Mouse (Mus musculus) liver, embryonic 15.5 days (tissue): Measurements from ENCODE around the gene Phlpp1. TPM values are rescaled to one million over a fixed set of nuclear protein-coding genes. Genes with fewer than 3 reads are reported as not detected.

Source experiments
- ATAC-seq: fragments of 200-750 bp; cut with Nextera tagmentation; 2 replicates; pipeline ENCODE4 v1.8.0; 2017; ENCODE audit warnings: moderate number of reproducible peaks, mild to moderate bottlenecking, moderate library complexity; ENCODE audit not compliant: insufficient read depth
- H3K27ac ChIP-seq: fragments of 300-500 bp; sonication (generic); replicated peaks from 2 replicates; pipeline ENCODE4 v1.5.1; 2015; ENCODE audit warnings: mild to moderate bottlenecking, inconsistent platforms
- H3K27me3 ChIP-seq: fragments of 300-500 bp; sonication (generic); 2 replicates; pipeline ENCODE4 v1.6.1; 2015; ENCODE audit warnings: mild to moderate bottlenecking, inconsistent platforms
- H3K36me3 ChIP-seq: fragments of 300-500 bp; sonication (generic); replicated peaks from 2 replicates; pipeline ENCODE4 v1.6.1; 2015; ENCODE audit warnings: moderate library complexity, mild to moderate bottlenecking, inconsistent platforms
- H3K4me1 ChIP-seq: fragments of 300-500 bp; sonication (generic); replicated peaks from 2 replicates; pipeline ENCODE4 v1.6.1; 2015; ENCODE audit warnings: inconsistent platforms
- H3K4me2 ChIP-seq: fragments of 300-500 bp; sonication (generic); 2 replicates; pipeline ENCODE4 v1.6.1; 2015; ENCODE audit warnings: moderate library complexity, mild to moderate bottlenecking, inconsistent platforms
- H3K4me3 ChIP-seq: fragments of 300-500 bp; sonication (generic); replicated peaks from 2 replicates; pipeline ENCODE4 v1.5.1; 2015; ENCODE audit warnings: mild to moderate bottlenecking, inconsistent platforms
- H3K9ac ChIP-seq: fragments of 300-500 bp; sonication (generic); 2 replicates; pipeline ENCODE4 v1.6.1; 2015; ENCODE audit warnings: moderate library complexity, mild to moderate bottlenecking, inconsistent platforms
- H3K9me3 ChIP-seq: fragments of 300-500 bp; sonication (generic); replicated peaks from 2 replicates; pipeline ENCODE4 v1.6.1; 2016; ENCODE audit warnings: inconsistent platforms
- WGBS: fragments of 180-500 bp; shearing (Covaris S2); methylation state at CpG from one replicate; pipeline ENCODE4 v1.1.7; 2015; ENCODE audit warnings: mixed read lengths; ENCODE audit not compliant: insufficient replicate concordance; 5-methylcytosine and 5-hydroxymethylcytosine counted together
- polyA plus RNA-seq: library from polyadenylated mRNA; unstranded; fragments of >200 nt; fragmentation: Nextera tagmentation; extraction: Ambion mirVana; gene quantifications from 2 replicates; pipeline ENCODE4 v1.2.1, GENCODE M21; 2015

Gene Phlpp1
- polyA plus RNA-seq, 1 experiment from 2014 or later, result 0.94 TPM

DNA sequence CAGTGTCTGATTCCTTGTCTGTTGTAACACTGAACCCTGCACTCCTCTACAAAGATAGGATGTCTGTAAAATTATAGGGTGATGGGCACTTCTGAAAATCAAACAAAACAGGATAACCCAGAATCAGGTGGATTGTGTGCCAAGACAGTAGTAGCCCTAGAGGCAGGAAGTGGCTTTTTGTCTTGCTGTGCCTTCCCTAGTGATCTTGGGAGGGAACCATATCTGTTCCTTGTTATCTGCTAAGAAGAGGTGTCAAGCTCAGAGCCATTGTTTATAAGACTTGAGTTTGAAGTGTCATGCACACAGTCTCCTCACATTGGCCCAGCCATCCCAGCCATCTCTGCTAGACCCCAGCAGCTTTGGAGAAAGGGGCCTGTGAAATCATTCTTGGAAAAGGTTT, 187.9 kb downstream of the Phlpp1 start:
- no peak for ATAC-seq

DNA sequence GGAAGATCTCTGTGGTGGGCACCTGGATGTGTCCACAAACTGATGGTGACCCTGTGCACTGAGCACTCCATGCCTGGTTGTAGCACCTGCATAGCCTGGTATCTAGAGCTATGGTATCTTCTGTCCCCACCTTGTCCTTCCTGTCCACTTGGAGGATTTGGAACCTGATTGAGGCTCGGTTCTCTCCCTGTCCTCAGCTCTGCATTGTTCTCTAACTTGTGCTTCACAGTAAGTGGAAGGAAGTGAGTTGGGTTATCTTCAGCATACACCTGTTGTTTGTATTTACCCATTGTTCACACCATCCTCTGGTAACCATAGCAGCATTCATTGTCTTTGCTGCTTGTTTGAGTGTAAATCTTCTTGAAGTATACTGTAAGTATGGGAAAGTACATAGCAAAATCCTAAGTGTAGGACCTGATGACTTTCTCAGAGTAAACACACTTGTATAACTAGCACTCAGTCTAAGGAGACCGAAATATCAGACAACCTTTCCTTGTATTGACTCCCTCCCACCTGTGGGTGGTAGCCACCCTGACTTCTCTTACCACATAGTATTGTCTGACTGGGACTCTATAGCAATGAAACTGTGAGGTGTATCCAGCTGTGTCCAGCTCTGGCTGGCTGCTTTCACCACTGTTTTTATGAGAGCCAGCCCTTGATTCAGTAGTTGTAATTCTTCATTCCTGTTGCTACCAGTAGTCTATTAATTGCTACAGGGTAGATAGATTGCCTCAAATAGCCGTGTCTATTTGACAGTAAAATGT, 191.5 kb downstream of the Phlpp1 start:
- Histone ChIP-seq H3K27me3 (no peaks in the 10 kb centered on the region), H3K4me1 (no peaks in the 10 kb centered on the region), H3K4me3 (no peak overlapping the region), H3K9ac (no peak overlapping the region), H3K36me3 (no peaks in the 10 kb centered on the region), H3K9me3 (no peaks in the 10 kb centered on the region), H3K4me2 (no peak overlapping the region), H3K27ac (no peak overlapping the region)
- no peak for ATAC-seq
- WGBS, result 48% methylated on average over 3 of the region's 3 CpGs

More for the DNA sequence above, 187.9 kb downstream of the Phlpp1 start:
- H3K4me2 ChIP-seq, result no peak overlapping the region
- no peaks in the 10 kb centered on the region for H3K9me3 ChIP-seq
- H3K36me3 ChIP-seq, result no peaks in the 10 kb centered on the region
- H3K4me1 ChIP-seq, result no peaks in the 10 kb centered on the region
- no peak overlapping the region for H3K9ac ChIP-seq
- H3K27ac ChIP-seq, result no peak overlapping the region
- H3K4me3 ChIP-seq, result no peak overlapping the region
- no peaks in the 10 kb centered on the region for H3K27me3 ChIP-seq

DNA sequence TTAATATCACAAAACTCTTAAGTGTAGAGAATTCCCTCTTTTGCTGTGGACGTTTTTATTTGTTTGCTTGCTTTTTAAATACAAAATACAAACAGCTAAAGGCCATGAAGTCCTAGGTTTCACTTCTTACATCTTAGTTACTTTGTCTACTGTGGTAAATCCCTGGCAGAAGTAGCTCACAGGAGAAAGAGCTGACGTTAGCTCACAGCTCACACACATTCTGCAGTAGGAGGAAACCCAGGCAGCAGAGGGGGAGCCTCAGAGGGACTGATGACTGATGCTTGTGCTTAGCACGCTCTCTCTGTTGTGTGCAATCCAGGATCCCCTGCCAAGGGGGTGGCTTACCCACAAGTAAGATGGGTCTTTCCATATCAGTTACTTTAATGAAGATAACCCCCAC, 197.8 kb downstream of the Phlpp1 start:
- ATAC-seq, result no peak
- Histone ChIP-seq H3K27ac (no peak overlapping the region), H3K9ac (no peak overlapping the region), H3K4me2 (no peak overlapping the region), H3K4me3 (no peak overlapping the region), H3K27me3 (no peaks in the 10 kb centered on the region), H3K4me1 (no peaks in the 10 kb centered on the region), H3K9me3 (no peaks in the 10 kb centered on the region), H3K36me3 (no peaks in the 10 kb centered on the region)
- WGBS, result 60% methylated on average over 3 of the region's 3 CpGs

DNA sequence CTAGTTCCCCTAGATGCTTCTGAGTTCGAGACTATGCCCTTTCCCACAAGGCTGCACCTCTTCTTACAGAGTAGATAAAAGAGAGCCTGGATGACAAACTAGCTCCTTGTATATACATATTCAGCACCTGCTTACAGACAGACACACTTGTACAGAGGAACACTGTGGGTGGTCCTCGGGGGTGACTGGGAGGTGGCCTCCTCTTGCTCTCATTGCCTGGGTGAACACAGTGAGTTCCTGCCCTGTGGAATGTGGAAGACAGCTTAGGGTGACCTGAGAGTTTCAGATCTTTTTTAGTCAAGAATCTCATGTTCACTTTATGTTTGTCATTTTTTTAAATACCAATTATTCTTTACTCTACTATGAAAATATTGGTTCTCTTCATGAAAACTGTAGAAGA, 200.9 kb downstream of the Phlpp1 start:
- H3K9me3 ChIP-seq, result no peaks in the 10 kb centered on the region
- H3K9ac ChIP-seq, result no peak overlapping the region
- no peak for ATAC-seq
- H3K27ac ChIP-seq, result no peak overlapping the region
- H3K4me2 ChIP-seq, result no peak overlapping the region
- H3K4me3 ChIP-seq, result no peak overlapping the region
- H3K36me3 ChIP-seq, result no peaks in the 10 kb centered on the region
- H3K4me1 ChIP-seq, result no peaks in the 10 kb centered on the region
- no peaks in the 10 kb centered on the region for H3K27me3 ChIP-seq
- WGBS, result 65% methylated on average over 2 of the region's 2 CpGs

DNA sequence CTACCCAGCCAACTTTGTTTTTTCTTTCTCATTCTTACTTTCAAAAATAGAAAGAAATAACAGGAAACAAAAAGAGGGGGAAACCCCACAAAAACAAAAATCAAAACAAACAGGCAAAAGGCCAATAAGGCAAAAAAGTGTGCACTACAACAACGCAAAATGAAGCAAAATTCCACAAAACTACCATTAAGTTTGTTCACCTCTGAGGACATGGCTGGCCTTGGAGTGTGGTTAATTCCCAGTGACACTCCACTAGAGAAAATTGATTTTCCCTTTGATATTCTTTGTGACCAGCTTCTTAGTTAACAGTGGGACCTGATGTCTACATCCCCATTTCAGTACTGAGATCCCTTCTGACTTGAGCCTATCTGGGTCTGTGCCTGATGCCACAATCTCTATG, 202.1 kb downstream of the Phlpp1 start:
- 89% methylated on average over 1 of the region's 1 CpGs for WGBS
- ATAC-seq, result no peak
- no peaks in the 10 kb centered on the region for H3K9me3 ChIP-seq

DNA sequence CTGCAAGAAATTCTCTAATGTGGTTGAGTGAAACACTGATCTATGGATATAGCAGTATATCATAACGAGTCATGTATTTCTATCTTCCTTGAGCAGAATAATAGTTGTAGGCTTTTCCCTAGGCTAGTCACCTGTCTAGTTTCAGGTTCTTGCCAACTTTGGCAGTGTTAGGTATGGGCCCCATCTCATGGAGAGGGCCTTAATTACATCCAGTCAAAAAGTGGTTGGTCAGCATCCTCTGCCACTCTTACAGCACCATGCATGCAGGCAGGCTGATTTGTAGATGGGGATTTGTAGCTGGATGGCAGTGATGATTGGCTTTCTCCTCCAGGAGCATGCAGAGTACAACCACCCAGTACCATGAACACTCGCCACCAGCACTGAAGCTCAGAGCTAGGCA, 202.7 kb downstream of the Phlpp1 start:
- H3K27me3 ChIP-seq, result no peaks in the 10 kb centered on the region
- WGBS, result 65% methylated on average over 2 of the region's 2 CpGs
- no peaks in the 10 kb centered on the region for H3K9me3 ChIP-seq
- no peak overlapping the region for H3K27ac ChIP-seq
- no peak overlapping the region for H3K4me3 ChIP-seq
- no peak for ATAC-seq
- no peak overlapping the region for H3K4me2 ChIP-seq
- no peaks in the 10 kb centered on the region for H3K4me1 ChIP-seq
- no peaks in the 10 kb centered on the region for H3K36me3 ChIP-seq
- no peak overlapping the region for H3K9ac ChIP-seq

More for the DNA sequence above, 202.1 kb downstream of the Phlpp1 start:
- no peak overlapping the region for H3K9ac ChIP-seq
- H3K4me1 ChIP-seq, result no peaks in the 10 kb centered on the region
- no peak overlapping the region for H3K27ac ChIP-seq
- H3K4me2 ChIP-seq, result no peak overlapping the region
- H3K27me3 ChIP-seq, result no peaks in the 10 kb centered on the region
- no peak overlapping the region for H3K4me3 ChIP-seq
- H3K36me3 ChIP-seq, result no peaks in the 10 kb centered on the region

DNA sequence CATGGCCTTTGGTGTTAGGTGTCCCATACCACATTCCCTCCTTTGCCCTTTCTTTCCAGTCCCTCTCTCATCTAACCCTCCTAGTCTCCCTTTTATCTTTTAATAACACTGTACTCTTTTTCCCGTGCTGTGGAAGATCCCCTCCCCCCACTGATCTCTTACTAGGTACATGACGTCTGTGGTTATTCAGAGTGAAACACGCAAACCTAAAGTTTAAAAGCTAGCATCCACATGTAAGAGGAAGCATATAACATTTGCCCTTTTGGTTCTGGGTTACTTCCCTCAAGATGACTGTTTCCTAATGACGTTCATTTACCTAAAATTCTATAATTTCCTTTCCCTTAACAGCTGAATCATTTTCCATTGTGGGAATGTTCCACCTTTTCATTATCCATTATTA, 203.4 kb downstream of the Phlpp1 start:
- 51% methylated on average over 4 of the region's 4 CpGs for WGBS
- no peaks in the 10 kb centered on the region for H3K27me3 ChIP-seq
- H3K27ac ChIP-seq, result no peak overlapping the region
- no peaks in the 10 kb centered on the region for H3K9me3 ChIP-seq
- ATAC-seq, result no peak
- no peak overlapping the region for H3K9ac ChIP-seq
- H3K4me2 ChIP-seq, result no peak overlapping the region
- no peaks in the 10 kb centered on the region for H3K4me1 ChIP-seq
- no peaks in the 10 kb centered on the region for H3K36me3 ChIP-seq
- H3K4me3 ChIP-seq, result no peak overlapping the region

DNA sequence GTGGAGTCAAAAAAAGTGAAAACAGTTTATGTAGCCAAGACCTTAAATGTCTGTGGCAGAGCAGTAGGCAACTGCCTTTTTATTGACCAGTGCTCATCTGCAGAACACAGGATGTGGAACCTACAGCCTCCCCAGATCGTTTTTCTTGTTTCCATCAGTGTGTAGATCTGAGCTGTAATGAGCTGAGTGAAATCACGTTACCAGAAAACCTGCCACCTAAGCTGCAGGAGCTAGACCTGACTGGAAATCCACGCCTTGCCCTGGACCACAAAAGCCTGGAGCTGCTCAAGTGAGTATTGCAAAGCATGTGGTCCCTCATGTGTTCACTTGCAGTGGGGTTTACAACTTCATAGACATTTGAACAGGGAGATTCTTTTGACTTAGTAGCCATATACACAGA, 204.5 kb downstream of the Phlpp1 start:
- no peak overlapping the region for H3K4me3 ChIP-seq
- H3K27me3 ChIP-seq, result no peaks in the 10 kb centered on the region
- WGBS, result 53% methylated on average over 3 of the region's 3 CpGs
- H3K36me3 ChIP-seq, result no peaks in the 10 kb centered on the region
- no peak overlapping the region for H3K27ac ChIP-seq
- no peak overlapping the region for H3K4me2 ChIP-seq
- no peak for ATAC-seq
- H3K9ac ChIP-seq, result no peak overlapping the region
- H3K4me1 ChIP-seq, result no peaks in the 10 kb centered on the region
- no peaks in the 10 kb centered on the region for H3K9me3 ChIP-seq

DNA sequence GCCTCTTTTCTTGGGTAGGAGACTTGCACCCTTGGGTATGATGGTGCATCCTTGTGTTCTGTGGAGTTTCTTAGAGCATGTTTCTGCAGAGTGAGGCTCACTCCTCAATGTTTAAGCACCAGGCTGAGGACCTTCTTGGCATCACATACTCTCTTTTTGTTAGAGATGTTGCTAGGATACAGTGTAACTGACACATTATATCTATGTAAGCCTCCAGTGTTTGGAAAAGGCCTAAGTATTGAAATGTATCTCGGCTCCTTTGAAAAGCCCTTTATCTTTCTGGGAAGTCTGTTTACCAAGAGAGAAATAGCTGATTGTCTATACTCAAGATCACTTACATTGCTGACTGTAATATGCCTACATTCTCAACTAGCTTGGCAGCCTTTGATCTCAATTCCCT, 208.9 kb downstream of the Phlpp1 start:
- H3K4me3 ChIP-seq, result no peak overlapping the region
- ATAC-seq, result no peak
- WGBS, result 50% methylated on average over 1 of the region's 1 CpGs
- no peaks in the 10 kb centered on the region for H3K4me1 ChIP-seq
- no peak overlapping the region for H3K9ac ChIP-seq
- H3K27me3 ChIP-seq, result no peaks in the 10 kb centered on the region
- H3K4me2 ChIP-seq, result no peak overlapping the region
- H3K36me3 ChIP-seq, result no peaks in the 10 kb centered on the region
- no peaks in the 10 kb centered on the region for H3K9me3 ChIP-seq
- H3K27ac ChIP-seq, result no peak overlapping the region

DNA sequence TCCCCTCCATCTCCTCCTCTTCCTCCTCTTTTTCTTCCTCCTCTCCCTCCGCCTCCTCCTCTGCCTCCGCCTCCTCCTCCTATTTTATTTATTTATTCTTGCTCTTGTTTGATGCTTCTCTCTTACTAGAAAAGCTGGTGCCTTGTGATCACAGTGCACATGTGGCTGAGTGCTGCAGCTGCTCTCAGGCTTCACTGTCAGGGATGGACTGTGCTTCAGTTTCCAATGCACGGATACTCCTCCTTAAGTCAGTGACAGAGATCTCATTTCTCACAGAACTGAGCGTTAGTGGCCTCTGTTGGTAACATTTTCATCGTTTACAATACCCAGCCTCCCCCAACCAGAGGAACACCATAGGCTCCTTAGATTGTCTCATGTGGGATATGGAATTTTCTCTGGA, 215.0 kb downstream of the Phlpp1 start:
- no peak for ATAC-seq
- H3K9ac ChIP-seq, result no peak overlapping the region
- H3K27ac ChIP-seq, result no peak overlapping the region
- 57% methylated on average over 5 of the region's 5 CpGs for WGBS
- no peaks in the 10 kb centered on the region for H3K27me3 ChIP-seq
- no peaks in the 10 kb centered on the region for H3K9me3 ChIP-seq
- H3K36me3 ChIP-seq, result no peaks in the 10 kb centered on the region
- no peaks in the 10 kb centered on the region for H3K4me1 ChIP-seq
- H3K4me3 ChIP-seq, result no peak overlapping the region
- H3K4me2 ChIP-seq, result no peak overlapping the region

DNA sequence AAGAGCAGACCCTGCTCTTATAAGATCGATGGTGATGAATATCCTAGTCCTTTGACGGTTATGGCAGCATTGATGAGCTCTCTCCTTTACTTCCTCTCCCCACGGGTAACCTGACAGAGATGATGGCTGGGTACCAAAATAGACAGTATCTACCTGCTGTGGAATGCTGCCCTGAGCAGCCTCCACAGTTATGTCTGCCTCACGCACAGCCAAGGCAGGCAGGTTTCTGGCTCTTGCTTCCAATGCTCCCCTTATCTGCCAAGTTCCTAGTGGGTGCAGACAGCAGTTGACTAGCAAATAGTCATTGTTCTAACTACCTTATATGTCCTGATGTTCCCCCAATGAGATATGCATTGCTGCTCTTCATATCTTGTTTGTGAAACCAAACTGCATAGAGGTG, 215.7 kb downstream of the Phlpp1 start:
- H3K36me3 ChIP-seq, result no peaks in the 10 kb centered on the region
- no peak overlapping the region for H3K4me3 ChIP-seq
- WGBS, result 74% methylated on average over 4 of the region's 4 CpGs
- H3K9ac ChIP-seq, result no peak overlapping the region
- no peaks in the 10 kb centered on the region for H3K27me3 ChIP-seq
- no peak overlapping the region for H3K27ac ChIP-seq
- ATAC-seq, result no peak
- H3K4me1 ChIP-seq, result no peaks in the 10 kb centered on the region
- H3K9me3 ChIP-seq, result no peaks in the 10 kb centered on the region
- no peak overlapping the region for H3K4me2 ChIP-seq

DNA sequence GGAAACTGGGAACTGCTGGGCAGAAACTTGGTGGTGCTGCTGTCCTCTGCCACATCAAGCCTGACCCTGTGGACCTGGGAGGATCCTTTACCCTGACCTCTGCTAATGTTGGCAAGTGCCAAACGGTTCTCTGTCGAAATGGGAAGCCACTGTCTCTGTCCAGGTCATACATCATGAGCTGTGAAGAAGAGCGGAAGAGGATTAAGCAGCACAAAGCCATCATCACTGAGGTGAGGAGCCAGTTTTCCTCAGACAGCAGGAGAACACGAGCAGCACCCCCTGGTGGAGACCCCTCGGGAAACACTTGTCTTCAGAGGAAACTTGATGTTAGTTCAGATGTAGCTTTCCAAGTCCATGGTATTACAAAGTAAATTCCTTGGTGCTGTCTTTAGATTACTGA, 218.1 kb downstream of the Phlpp1 start:
- WGBS, result 18% methylated on average over 5 of the region's 5 CpGs
- no peak for ATAC-seq

More for the DNA sequence above, 218.1 kb downstream of the Phlpp1 start:
- Histone ChIP-seq H3K9ac (no peak overlapping the region), H3K27me3 (no peaks in the 10 kb centered on the region), H3K27ac (no peak overlapping the region), H3K4me2 (no peak overlapping the region), H3K4me3 (no peak overlapping the region), H3K9me3 (no peaks in the 10 kb centered on the region), H3K36me3 (0 out of 2 replicates have a peak, but pooled peaks cover 4% of the 10 kb centered on the region), H3K4me1 (no peaks in the 10 kb centered on the region)
